Mouse (Mus musculus): ENCODE measurements at regions not wholly inside any gene's neighbourhood (a gene's known extent, or its start where the extent isn't known, plus 50 kb on each side); places are given as distances from the start of the nearest gene placed in this dataset.

DNA sequence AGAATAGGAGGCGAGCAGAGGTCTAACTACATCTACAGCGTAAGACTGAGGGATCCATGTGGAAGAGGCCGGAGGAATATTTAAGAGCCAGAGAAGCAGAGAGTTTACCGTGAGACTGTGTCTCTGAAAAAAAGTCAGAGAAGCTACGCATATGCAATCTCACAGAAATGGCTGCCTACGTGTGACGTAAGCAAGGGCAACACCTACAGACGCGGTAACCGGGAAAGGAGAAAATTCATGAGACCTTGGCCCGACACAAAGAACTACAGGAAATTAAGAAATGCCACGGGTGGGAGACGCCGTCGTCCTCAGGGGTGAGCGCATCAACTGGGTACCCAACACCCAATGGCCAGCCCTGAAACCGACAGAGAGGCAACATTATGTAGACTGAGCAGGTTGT, 151.3 kb upstream of the Plcz1 start:
- no peaks in the 10 kb centered on the region for H3K27me3 ChIP-seq (ENCODE audit: insufficient read depth, low read length)
- no peak overlapping the region for H3K9ac ChIP-seq (ENCODE audit: low read depth, low read length)
- no peak for DNase-seq (ENCODE audit: low spot score)
- H3K4me2 ChIP-seq (ENCODE audit: low read length), result no peak overlapping the region
- H3K27ac ChIP-seq, result no peak overlapping the region
- ATAC-seq (replicated peaks; ENCODE audit: low FRiP score, low read depth), result no peak
- TF ChIP-seq CTCF (IDR thresholded peaks at IDR 0.05; ENCODE audit: low read depth), result no peak
- H3K36me3 ChIP-seq (ENCODE audit: insufficient read depth, low read length), result no peaks in the 10 kb centered on the region
- WGBS, result 84% methylated on average over 17 of the region's 17 CpGs
- H3K4me3 ChIP-seq (replicated peaks; ENCODE audit: low read depth, low read length), result no peak overlapping the region
- no peaks in the 10 kb centered on the region for H3K9me3 ChIP-seq (replicated peaks; ENCODE audit: low read length)
- no peaks in the 10 kb centered on the region for H3K4me1 ChIP-seq (replicated peaks; ENCODE audit: insufficient read depth, low read length)

DNA sequence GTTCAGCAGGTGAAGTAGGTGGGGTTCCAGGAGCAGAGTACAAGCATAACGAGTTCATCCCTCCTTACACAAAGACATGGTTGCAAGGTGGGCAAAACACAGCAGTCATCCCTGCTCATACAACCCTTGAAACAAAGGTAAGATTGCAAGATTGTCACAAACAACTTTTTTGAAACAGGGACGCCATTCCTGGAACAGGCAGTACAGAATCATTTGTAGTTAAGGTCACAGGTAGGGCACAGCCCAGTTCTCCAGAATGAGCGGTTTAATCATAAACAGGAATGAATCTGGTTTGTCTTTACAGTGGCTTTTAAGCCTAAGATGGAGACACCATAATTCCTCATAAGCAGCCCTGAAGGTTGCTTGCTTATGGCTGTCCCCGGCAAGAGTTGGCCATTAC, 150.1 kb upstream of the Plcz1 start:
- WGBS, result 75% methylated on average over 4 of the region's 4 CpGs
- no peak for TF ChIP-seq CTCF (IDR thresholded peaks at IDR 0.05; ENCODE audit: low read depth)
- H3K9ac ChIP-seq (ENCODE audit: low read depth, low read length), result no peak overlapping the region

DNA sequence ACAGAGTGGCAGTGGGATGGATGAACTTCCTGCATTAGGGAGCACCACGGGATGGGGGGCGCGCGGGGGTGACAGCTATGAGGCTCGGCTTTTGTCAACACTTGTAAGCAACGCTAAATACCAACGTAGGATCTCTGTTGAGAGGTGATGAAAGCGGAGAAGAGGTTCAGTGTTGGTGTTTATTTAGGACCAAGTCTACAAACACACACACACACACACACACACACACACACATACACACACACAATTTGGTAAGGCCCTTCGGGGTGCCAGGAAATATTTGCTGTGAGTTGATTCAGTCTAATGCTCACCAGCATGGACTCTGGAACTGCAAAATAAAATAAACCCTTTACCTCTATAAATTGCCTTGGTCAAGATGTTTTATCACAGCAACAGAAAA, 148.3 kb upstream of the Plcz1 start:
- WGBS, result 79% methylated on average over 9 of the region's 9 CpGs
- no peak for DNase-seq (ENCODE audit: low spot score)
- Histone ChIP-seq H3K4me1 (replicated peaks; ENCODE audit: insufficient read depth, low read length) (no peaks in the 10 kb centered on the region), H3K9me3 (replicated peaks; ENCODE audit: low read length) (no peaks in the 10 kb centered on the region), H3K9ac (ENCODE audit: low read depth, low read length) (no peak overlapping the region), H3K27ac (no peak overlapping the region), H3K4me3 (replicated peaks; ENCODE audit: low read depth, low read length) (no peak overlapping the region), H3K4me2 (ENCODE audit: low read length) (no peak overlapping the region), H3K36me3 (ENCODE audit: insufficient read depth, low read length) (no peaks in the 10 kb centered on the region), H3K27me3 (ENCODE audit: insufficient read depth, low read length) (no peaks in the 10 kb centered on the region)
- no peak for ATAC-seq (replicated peaks; ENCODE audit: low FRiP score, low read depth)
- TF ChIP-seq CTCF (IDR thresholded peaks at IDR 0.05; ENCODE audit: low read depth), result no peak

More for the DNA sequence above, 150.1 kb upstream of the Plcz1 start:
- no peak overlapping the region for H3K4me2 ChIP-seq (ENCODE audit: low read length)
- H3K4me3 ChIP-seq (replicated peaks; ENCODE audit: low read depth, low read length), result no peak overlapping the region
- no peaks in the 10 kb centered on the region for H3K36me3 ChIP-seq (ENCODE audit: insufficient read depth, low read length)
- no peaks in the 10 kb centered on the region for H3K4me1 ChIP-seq (replicated peaks; ENCODE audit: insufficient read depth, low read length)
- no peaks in the 10 kb centered on the region for H3K27me3 ChIP-seq (ENCODE audit: insufficient read depth, low read length)
- no peak overlapping the region for H3K27ac ChIP-seq
- no peak for ATAC-seq (replicated peaks; ENCODE audit: low FRiP score, low read depth)
- no peaks in the 10 kb centered on the region for H3K9me3 ChIP-seq (replicated peaks; ENCODE audit: low read length)
- no peak for DNase-seq (ENCODE audit: low spot score)

DNA sequence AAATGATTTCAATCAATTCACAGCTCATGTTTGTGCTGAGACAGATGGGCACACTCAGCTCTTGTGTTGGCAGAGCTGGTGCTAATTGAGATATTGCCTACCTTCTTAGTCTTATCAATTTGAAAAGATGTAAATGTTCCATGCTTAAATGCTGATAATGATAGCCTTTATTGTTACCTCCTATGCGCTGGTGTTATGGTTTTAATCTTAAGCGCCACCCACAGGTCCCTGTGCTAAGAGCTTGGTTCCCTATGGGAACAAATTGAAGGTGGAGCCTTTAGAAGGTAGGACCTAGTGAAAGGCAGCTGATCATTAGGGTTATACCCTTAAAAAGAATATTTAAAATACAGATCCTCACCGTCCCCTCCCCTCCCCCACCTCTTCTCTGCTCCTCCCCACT, 146.5 kb upstream of the Plcz1 start:
- H3K9ac ChIP-seq (ENCODE audit: low read depth, low read length), result no peak overlapping the region
- H3K9me3 ChIP-seq (replicated peaks; ENCODE audit: low read length), result no peaks in the 10 kb centered on the region
- no peak for DNase-seq (ENCODE audit: low spot score)
- H3K36me3 ChIP-seq (ENCODE audit: insufficient read depth, low read length), result no peaks in the 10 kb centered on the region
- no peak for ATAC-seq (replicated peaks; ENCODE audit: low FRiP score, low read depth)
- no peak overlapping the region for H3K4me2 ChIP-seq (ENCODE audit: low read length)
- H3K27me3 ChIP-seq (ENCODE audit: insufficient read depth, low read length), result no peaks in the 10 kb centered on the region
- H3K4me3 ChIP-seq (replicated peaks; ENCODE audit: low read depth, low read length), result no peak overlapping the region
- H3K4me1 ChIP-seq (replicated peaks; ENCODE audit: insufficient read depth, low read length), result no peaks in the 10 kb centered on the region
- 89% methylated on average over 3 of the region's 3 CpGs for WGBS
- no peak overlapping the region for H3K27ac ChIP-seq
- TF ChIP-seq CTCF (IDR thresholded peaks at IDR 0.05; ENCODE audit: low read depth), result no peak

DNA sequence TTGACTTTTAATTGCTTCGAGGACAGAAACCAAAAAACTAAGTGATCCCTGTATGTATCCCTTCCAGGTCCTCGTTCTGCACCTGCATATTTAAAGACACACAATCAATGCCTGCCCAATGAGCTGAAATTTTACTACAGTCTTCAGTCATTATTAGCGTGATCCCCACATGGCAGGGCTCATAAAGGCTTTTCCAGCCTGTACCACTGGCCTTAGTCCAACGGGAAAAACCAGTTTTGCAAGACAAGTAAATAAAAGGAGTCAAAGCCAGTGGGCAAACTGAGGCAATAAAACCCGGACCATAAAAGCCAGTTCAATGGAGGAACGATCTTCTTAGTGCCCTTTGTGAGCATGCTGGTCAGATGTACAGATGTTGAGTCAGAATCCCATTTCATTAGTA, 145.8 kb upstream of the Plcz1 start:
- H3K4me2 ChIP-seq (ENCODE audit: low read length), result no peak overlapping the region
- no peak overlapping the region for H3K27ac ChIP-seq
- H3K27me3 ChIP-seq (ENCODE audit: insufficient read depth, low read length), result no peaks in the 10 kb centered on the region
- no peaks in the 10 kb centered on the region for H3K4me1 ChIP-seq (replicated peaks; ENCODE audit: insufficient read depth, low read length)
- 34% methylated on average over 6 of the region's 6 CpGs for WGBS
- no peak overlapping the region for H3K4me3 ChIP-seq (replicated peaks; ENCODE audit: low read depth, low read length)
- H3K9ac ChIP-seq (ENCODE audit: low read depth, low read length), result no peak overlapping the region
- H3K36me3 ChIP-seq (ENCODE audit: insufficient read depth, low read length), result no peaks in the 10 kb centered on the region
- no peak for TF ChIP-seq CTCF (IDR thresholded peaks at IDR 0.05; ENCODE audit: low read depth)
- ATAC-seq (replicated peaks; ENCODE audit: low FRiP score, low read depth) (no peak), DNase-seq (ENCODE audit: low spot score) (no peak)
- no peaks in the 10 kb centered on the region for H3K9me3 ChIP-seq (replicated peaks; ENCODE audit: low read length)

DNA sequence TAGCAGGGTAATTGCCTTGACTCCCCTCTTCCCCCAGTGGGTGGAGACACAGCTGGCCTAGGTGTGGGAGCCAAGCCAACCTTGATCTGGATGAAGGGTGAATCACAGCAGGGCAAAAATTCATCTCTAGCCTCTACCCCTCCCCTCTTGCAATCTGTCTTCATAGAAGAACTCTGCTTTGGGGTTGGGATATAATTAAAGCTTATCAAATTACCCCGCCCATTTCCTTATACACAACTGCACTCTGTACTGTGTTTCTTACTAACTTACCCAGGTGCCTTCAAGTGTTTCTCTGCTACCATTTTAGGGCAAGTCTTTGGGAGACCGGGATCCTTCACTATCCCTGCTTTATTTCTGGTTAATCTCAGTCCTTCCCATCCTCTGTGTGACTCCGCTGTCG, 138.7 kb upstream of the Plcz1 start:
- no peak overlapping the region for H3K4me3 ChIP-seq (replicated peaks; ENCODE audit: low read depth, low read length)
- H3K9me3 ChIP-seq (replicated peaks; ENCODE audit: low read length), result no peaks in the 10 kb centered on the region
- no peak overlapping the region for H3K4me2 ChIP-seq (ENCODE audit: low read length)
- DNase-seq (ENCODE audit: low spot score) (no peak), ATAC-seq (replicated peaks; ENCODE audit: low FRiP score, low read depth) (no peak)
- H3K9ac ChIP-seq (ENCODE audit: low read depth, low read length), result no peak overlapping the region
- no peaks in the 10 kb centered on the region for H3K36me3 ChIP-seq (ENCODE audit: insufficient read depth, low read length)
- no peaks in the 10 kb centered on the region for H3K27me3 ChIP-seq (ENCODE audit: insufficient read depth, low read length)
- WGBS, result 93% methylated on average over 4 of the region's 4 CpGs
- no peak for TF ChIP-seq CTCF (IDR thresholded peaks at IDR 0.05; ENCODE audit: low read depth)
- no peaks in the 10 kb centered on the region for H3K4me1 ChIP-seq (replicated peaks; ENCODE audit: insufficient read depth, low read length)
- no peak overlapping the region for H3K27ac ChIP-seq

DNA sequence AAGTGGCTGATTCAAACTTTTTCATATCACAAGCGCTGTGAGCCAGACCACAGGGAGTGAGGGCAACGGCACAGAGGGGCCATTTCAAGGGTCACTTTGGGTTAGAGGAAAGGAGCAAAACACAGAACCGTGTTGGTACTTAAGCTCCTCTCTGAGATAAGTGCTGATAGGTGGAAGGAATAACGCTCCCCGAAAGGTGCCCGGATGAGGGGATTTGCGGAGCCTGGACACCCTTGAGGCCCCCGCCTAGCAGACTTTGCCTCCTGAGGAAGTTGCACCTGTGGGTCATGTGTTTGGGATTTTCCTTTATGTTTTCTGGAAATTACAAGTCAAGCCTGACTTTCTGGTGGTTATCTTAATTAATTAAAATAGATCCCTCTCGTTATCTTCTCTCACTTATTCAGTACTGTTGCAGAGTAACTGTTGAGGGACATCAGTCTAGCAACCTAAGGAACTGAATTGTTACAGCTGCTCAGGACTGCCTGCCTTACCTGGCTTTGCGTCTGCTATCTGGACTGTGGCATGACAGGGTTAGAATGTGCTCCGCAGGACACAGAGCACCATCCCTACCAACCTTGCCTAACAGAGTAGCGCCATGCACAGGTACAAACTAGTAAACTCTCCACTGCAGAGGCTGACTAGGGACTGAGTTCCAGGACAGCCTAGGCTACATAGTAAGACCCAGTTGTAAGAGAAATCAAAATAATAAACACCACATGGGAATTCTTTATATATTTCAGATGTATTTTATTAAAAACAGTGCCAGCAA, 137.4 kb upstream of the Plcz1 start:
- Histone ChIP-seq H3K27ac (no peak overlapping the region), H3K27me3 (ENCODE audit: insufficient read depth, low read length) (no peaks in the 10 kb centered on the region), H3K9ac (ENCODE audit: low read depth, low read length) (no peak overlapping the region), H3K9me3 (replicated peaks; ENCODE audit: low read length) (no peaks in the 10 kb centered on the region), H3K4me2 (ENCODE audit: low read length) (no peak overlapping the region), H3K4me1 (replicated peaks; ENCODE audit: insufficient read depth, low read length) (no peaks in the 10 kb centered on the region), H3K4me3 (replicated peaks; ENCODE audit: low read depth, low read length) (no peak overlapping the region), H3K36me3 (ENCODE audit: insufficient read depth, low read length) (no peaks in the 10 kb centered on the region)
- WGBS, result 84% methylated on average over 12 of the region's 12 CpGs
- DNase-seq (ENCODE audit: low spot score), result no peak
- no peak for TF ChIP-seq CTCF (IDR thresholded peaks at IDR 0.05; ENCODE audit: low read depth)
- no peak for ATAC-seq (replicated peaks; ENCODE audit: low FRiP score, low read depth)

Measured in kidney, postnatal 0 days (tissue).